Mouse (Mus musculus): ENCODE data around the gene Siglec1.

The Siglec1 gene

GRCm38 (mm10) chr2:131097087-131097486 lies 10.5 kb upstream of the Siglec1 start:
- no peak for DNase-seq (ENCODE audit: low spot score)

- no peak for DNase-seq (ENCODE audit: low spot score)
These were observed 9.7 kb upstream of the Siglec1 start for GRCm38 (mm10) chr2:131096101-131096795.

- DNase-seq (ENCODE audit: low spot score), result peak; percentile 69
These were observed 8.3 kb upstream of the Siglec1 start for GRCm38 (mm10) chr2:131094823-131095222.

- DNase-seq (ENCODE audit: low spot score), result no peak
These were observed 7.0 kb upstream of the Siglec1 start for GRCm38 (mm10) chr2:131093577-131093976.

- DNase-seq (ENCODE audit: low spot score), result no peak
These were observed 4.3 kb upstream of the Siglec1 start for GRCm38 (mm10) chr2:131090852-131091251.

- DNase-seq (ENCODE audit: low spot score), result no peak
These were observed 3.1 kb upstream of the Siglec1 start for GRCm38 (mm10) chr2:131089634-131090033.

- no peak for DNase-seq (ENCODE audit: low spot score)
These were observed 2.0 kb upstream of the Siglec1 start for GRCm38 (mm10) chr2:131088581-131088980.

- no peak for DNase-seq (ENCODE audit: low spot score)
These were observed 2.4 kb downstream of the Siglec1 start for GRCm38 (mm10) chr2:131084206-131084605.

- DNase-seq (ENCODE audit: low spot score), result no peak
These were observed 6.1 kb downstream of the Siglec1 start for GRCm38 (mm10) chr2:131080507-131080906.

- DNase-seq (ENCODE audit: low spot score), result no peak
These were observed 14.0 kb downstream of the Siglec1 start for GRCm38 (mm10) chr2:131072536-131072935.

GRCm38 (mm10) chr2:131067481-131067880 lies 19.1 kb downstream of the Siglec1 start:
- no peak for DNase-seq (ENCODE audit: low spot score)

GRCm38 (mm10) chr2:131066342-131066741 lies 20.2 kb downstream of the Siglec1 start:
- DNase-seq (ENCODE audit: low spot score), result no peak

GRCm38 (mm10) chr2:131063404-131063864 lies 23.1 kb downstream of the Siglec1 start, which contains the start of gene Adam33:
Adam33 (minus strand) TSS chr2:131063814.
- DNase-seq (ENCODE audit: low spot score), result no peak

GRCm38 (mm10) chr2:131061607-131062006 lies 25.0 kb downstream of the Siglec1 start:
- no peak for DNase-seq (ENCODE audit: low spot score)

GRCm38 (mm10) chr2:131060784-131061183 lies 25.8 kb downstream of the Siglec1 start:
- DNase-seq (ENCODE audit: low spot score), result no peak

- DNase-seq (ENCODE audit: low spot score), result no peak
These were observed 26.6 kb downstream of the Siglec1 start for GRCm38 (mm10) chr2:131059781-131060540.

- no peak for DNase-seq (ENCODE audit: low spot score)
These were observed 27.2 kb downstream of the Siglec1 start for GRCm38 (mm10) chr2:131059377-131059776.

- DNase-seq (ENCODE audit: low spot score), result no peak
These were observed 27.9 kb downstream of the Siglec1 start for GRCm38 (mm10) chr2:131058672-131059071.

- no peak for DNase-seq (ENCODE audit: low spot score)
These were observed 30.4 kb downstream of the Siglec1 start for GRCm38 (mm10) chr2:131056191-131056590.

GRCm38 (mm10) chr2:131055631-131056030 lies 30.9 kb downstream of the Siglec1 start:
- DNase-seq (ENCODE audit: low spot score), result peak; percentile 60

- DNase-seq (ENCODE audit: low spot score), result no peak
These were observed 31.8 kb downstream of the Siglec1 start for GRCm38 (mm10) chr2:131054646-131055264.

GRCm38 (mm10) chr2:131053851-131054645 lies 32.5 kb downstream of the Siglec1 start:
- DNase-seq (ENCODE audit: low spot score), result no peak

Measured in spleen, adult 12 weeks (tissue).